Mouse (Mus musculus) bone marrow macrophage, adult 2 months (primary cell): ENCODE data around the gene Rela. TPM values are rescaled to one million over a fixed set of nuclear protein-coding genes. Genes with fewer than 3 reads are reported as not detected.

Experiments used
- H3K27ac ChIP-seq: 2 replicates; pipeline ENCODE4 v1.5.1; 2012; ENCODE audit warnings: low read depth, low read length; ENCODE audit not compliant: insufficient read depth
- H3K4me1 ChIP-seq: 2 replicates; pipeline ENCODE4 v1.6.1; 2012; ENCODE audit warnings: low read length; ENCODE audit not compliant: control insufficient read depth, insufficient read depth
- H3K4me3 ChIP-seq: 2 replicates; pipeline ENCODE4 v1.5.1; 2012; ENCODE audit warnings: mild to moderate bottlenecking, low read length, moderate library complexity; ENCODE audit not compliant: insufficient read depth
- CTCF ChIP-seq: IDR thresholded peaks from 2 replicates; pipeline ENCODE4 v1.5.1; 2012; ENCODE audit warnings: low read depth, mild to moderate bottlenecking, low read length, moderate library complexity
- POLR2A ChIP-seq: IDR thresholded peaks from 2 replicates; pipeline ENCODE4 v1.6.1; 2012; ENCODE audit warnings: mild to moderate bottlenecking, low read depth, low read length, borderline replicate concordance
- polyA plus RNA-seq: library from polyadenylated mRNA; stranded (reverse); fragments of >200 nt; gene quantifications from 2 replicates; pipeline ENCODE4 v1.2.4, GENCODE M21; 2012; ENCODE audit not compliant: missing spikeins, insufficient read depth, insufficient read length

Gene Rela
- polyA plus RNA-seq, 1 experiment = 93.4 TPM

DNA sequence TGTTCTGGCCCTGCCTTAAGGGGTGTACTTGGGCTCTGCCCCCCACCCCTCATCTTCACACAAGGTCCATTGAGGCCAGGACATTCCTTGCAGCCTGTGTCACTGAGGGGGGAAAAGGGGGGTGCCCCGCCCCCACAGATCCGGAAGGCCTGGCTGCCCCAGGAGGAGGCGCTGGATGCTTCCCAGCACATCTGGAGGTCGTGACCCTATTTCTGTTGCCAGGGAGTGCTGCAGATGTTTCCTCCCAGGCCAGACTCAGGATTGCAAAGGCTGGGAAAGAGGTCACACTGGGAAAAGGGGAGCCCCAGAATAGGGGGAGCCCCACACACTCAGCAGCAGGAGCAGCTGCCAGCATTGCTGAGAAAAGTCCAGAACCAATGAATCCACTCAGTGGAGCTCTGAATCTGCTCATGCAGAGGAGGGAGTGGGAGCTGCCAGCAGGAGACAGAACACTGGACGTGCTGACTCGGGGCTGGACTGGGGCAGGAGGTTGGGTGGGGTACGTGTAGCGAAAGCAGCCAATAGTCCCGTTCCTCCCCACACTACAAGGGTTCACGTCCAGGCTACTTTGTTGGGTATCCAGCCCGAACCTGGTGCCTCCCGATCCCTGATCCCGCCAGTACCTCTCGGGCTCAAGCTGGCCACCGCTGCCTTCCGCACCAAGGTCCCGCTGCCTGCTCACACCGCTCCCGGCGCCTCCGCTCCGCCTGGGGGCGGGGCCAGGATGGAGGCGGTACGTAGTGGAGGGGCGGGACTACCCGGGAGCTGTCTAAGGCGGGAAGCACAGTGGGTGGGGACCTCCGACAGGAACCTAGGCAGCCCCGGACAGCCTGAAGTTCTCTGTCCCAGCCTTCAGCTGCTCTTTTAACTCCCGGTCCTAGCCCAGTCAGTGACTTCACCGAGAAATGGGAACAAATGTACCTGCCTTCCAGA lies 26.0 kb downstream of the Rela start, which contains the start of gene Sipa1:
Gene Sipa1 (minus strand): TSS at position 727 of the 933 bp plus-strand sequence.
- no peak for TF ChIP-seq CTCF
- TF ChIP-seq POLR2A = no peak; the same call in 1 of the 2 replicates
- Histone ChIP-seq H3K4me3 (peak within 1 kb of the TSS; percentile 66), H3K27ac (peak within 1 kb of the TSS; percentile 87), H3K4me1 (peaks cover 25% of the 10 kb centered on the region)

DNA sequence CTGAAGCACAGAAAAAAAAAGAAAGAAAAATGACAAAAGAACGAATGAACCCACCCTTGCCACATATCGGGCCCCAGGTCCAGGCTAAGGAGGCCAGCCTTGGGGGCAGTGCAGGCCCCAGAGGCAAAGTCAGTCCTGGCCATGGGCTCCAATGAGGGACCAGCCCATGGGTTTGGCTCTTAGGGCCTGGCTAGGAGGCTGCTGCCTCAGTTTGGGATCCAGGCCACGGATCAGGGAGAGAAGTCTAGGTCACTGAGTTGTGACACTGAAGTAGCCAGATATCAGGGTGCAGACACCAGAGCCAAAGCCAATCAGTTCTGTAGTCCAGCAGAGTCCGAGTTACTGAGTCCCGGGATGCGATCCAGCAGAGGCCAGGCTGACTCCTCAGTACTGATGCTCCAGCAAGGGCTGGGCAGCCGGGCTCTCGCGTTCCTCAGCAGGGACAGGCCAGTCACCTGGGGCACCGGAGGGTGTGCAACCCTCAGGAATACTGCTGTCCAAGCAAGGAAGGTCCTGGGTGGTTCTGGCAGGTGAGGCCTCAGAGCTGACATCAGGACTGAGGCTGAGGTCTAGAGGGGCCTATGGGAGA lies 27.5 kb downstream of the Rela start:
- TF ChIP-seq POLR2A = no peak
- Histone ChIP-seq H3K4me3 (no peak overlapping the region), H3K27ac (no peak overlapping the region), H3K4me1 (peaks cover 25% of the 10 kb centered on the region)

DNA sequence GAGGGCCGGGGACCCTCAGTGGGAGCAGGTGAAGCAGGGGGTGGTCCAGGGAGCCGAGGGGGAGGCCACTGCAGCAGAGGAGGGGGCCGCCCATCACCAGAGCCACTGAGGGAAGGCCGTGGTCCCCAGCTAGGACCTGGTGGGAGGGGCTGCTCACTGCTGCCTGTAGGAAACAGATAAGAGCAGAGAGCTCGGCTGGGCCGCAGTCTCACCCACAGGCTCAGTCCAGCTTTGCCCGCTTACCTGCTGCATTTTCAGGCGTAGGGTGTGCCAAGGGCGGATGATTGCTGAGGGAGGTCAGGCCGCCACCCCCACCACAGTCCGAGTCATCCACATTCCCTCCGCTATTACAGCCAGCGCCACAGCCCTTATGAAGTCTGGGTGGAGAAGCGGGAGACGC lies 28.2 kb downstream of the Rela start:
- TF ChIP-seq CTCF = no peak
- no peak for TF ChIP-seq POLR2A
- Histone ChIP-seq H3K4me1 (peaks cover 18% of the 10 kb centered on the region), H3K4me3 (no peak overlapping the region), H3K27ac (no peak overlapping the region)

DNA sequence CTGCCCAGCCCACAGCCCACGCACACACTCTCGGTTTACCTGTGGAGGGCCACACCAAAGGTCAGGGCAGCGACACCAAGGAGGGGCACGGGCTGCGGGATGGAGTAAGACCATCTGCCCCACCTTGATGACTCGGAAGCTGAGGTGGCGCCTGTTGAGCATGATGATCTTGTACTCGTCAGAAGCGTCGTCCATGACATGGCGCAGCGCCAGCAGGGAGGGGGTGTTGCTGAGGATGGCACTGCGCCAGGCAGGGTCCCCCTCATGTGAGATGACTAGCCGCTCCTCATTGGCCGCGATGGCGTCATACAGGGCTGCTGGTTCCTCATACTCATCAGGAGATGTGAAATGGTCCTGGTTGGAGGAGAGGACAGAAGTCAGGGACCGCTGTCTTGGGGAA lies 29.1 kb downstream of the Rela start:
- Histone ChIP-seq H3K4me1 (peaks cover 18% of the 10 kb centered on the region), H3K27ac (no peak overlapping the region), H3K4me3 (no peak overlapping the region)
- TF ChIP-seq CTCF = no peak
- no peak for TF ChIP-seq POLR2A

DNA sequence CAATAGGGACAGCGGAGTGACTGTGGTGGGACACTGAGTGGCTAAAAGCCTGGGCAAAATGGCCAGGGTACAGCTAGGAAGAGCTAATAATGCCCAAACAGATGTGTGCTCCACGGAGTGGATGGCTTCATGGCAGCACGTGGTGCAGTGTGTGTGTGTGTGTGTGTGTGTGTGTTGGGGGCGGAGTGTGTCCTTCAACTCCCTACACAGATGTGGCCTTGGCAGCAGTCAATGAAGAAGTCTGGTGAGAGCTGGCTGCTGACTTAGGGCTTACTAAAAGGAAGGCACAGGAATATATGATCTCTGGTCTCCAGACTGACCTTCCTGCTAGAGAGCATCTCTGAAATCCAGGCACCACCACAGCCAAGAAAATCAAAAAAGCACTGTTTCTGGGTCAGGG lies 31.1 kb downstream of the Rela start:
- Histone ChIP-seq H3K27ac (no peak overlapping the region), H3K4me3 (no peak overlapping the region), H3K4me1 (peaks cover 7% of the 10 kb centered on the region)
- TF ChIP-seq CTCF (no peak), POLR2A (no peak)

DNA sequence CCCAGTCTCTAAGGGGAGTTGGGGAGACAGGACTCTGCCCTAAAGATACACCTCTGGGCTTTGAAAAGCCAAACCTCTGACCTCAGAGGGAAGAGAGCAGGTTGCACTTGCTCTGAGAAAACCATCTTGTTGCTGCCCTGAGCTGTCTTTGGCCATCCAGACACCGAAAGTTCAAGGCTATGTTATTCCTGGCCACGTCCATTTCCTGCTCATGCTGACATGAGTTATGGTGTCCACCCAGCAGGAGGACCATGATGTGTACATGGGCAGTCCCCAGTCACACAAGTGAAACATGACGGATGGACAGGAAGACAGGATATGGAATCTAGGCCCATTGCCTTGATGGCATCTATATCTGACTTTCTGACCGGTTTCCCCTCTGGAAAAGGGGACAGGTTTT lies 43.1 kb downstream of the Rela start:
- H3K4me1 ChIP-seq = no peaks in the 10 kb centered on the region
- H3K27ac ChIP-seq = no peak overlapping the region
- H3K4me3 ChIP-seq = no peak overlapping the region
- TF ChIP-seq CTCF (no peak), POLR2A (no peak)

DNA sequence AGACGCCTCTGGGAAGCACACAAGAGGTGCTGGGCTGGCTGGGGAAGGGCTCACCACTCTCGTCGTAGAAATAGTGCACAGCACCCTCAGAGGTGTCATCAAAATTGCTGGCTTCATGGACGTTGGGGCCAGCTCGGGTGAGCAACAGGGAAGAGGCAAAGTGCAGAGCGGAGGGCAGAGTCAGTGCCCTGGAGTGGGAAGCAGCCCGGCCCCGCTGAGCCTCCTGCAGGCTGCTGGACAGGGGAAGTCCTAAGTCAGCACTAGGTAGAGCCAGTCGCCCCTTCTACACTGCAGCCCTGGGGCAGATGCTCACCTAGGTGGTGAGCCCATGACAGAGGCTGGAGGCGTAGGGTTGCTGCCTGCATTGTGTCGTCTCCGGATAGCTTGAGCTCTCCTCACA lies 47.0 kb downstream of the Rela start:
- H3K27ac ChIP-seq = no peak overlapping the region
- no peak overlapping the region for H3K4me3 ChIP-seq
- H3K4me1 ChIP-seq = peaks cover 5% of the 10 kb centered on the region
- no peak for TF ChIP-seq POLR2A
- TF ChIP-seq CTCF = no peak

DNA sequence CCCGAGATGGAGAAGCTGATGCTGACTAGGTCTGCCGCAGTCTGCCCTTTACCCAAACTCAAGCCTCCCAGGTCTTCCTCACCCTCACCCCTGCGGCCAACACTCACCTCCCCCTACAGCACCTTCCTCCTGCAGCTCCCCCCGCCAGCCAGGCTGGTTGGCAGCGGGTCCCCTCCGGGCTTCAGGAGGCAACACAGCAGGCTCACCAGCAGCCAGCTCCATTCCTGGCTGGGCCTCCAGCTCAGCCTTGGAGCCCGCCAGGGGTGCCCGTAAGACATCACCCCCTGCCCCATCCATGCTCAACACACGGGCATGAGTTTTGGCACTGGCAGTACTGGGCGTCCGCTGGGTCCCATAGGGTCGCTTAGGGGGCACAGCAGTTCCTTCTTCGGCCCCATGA lies 47.7 kb downstream of the Rela start:
- Histone ChIP-seq H3K4me1 (peaks cover 5% of the 10 kb centered on the region), H3K4me3 (no peak overlapping the region), H3K27ac (no peak overlapping the region)
- TF ChIP-seq CTCF = no peak
- TF ChIP-seq POLR2A = no peak

DNA sequence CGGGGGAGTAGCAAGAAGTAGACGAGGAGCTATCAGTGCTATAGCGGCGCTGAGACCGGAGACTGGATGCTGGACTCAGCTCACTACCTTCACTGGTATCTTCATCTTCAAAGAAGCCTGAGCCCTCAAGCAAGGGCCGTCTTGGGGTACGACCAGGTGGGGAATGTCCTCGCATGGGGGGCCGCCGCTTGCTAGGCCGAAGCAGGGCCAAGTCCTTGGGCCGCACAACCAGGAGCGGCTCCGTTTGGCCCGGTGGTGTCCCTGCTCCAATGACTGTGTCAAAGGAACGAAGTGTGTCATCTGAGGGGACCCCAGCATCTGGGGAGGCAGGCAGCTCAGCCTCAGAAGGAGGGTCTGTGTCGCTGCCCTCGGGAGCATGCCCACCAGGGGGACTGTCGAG lies 48.1 kb downstream of the Rela start:
- H3K4me1 ChIP-seq = peaks cover 5% of the 10 kb centered on the region
- no peak for TF ChIP-seq CTCF
- TF ChIP-seq POLR2A = no peak
- no peak overlapping the region for H3K27ac ChIP-seq
- no peak overlapping the region for H3K4me3 ChIP-seq

DNA sequence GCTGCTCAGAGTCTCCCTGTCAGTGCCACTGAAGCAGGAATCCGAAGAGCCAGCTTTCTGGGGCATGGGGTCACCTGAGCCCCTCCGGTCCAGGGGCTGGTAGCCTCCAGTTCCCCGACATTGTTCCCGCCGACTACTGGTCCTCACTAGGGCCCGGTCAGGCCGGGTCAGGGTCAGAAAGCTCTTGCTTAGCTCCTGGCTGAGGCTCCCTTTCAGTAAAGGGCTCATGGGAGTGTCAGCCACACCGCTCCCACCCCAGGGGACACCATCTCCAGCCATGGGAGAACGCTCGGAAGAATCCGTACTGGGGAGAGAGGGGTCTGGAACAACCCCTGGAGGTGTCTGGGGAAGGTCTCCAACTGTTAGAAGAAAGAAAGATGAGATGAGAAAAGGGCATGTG lies 48.6 kb downstream of the Rela start:
- Histone ChIP-seq H3K4me3 (no peak overlapping the region), H3K4me1 (peaks cover 5% of the 10 kb centered on the region), H3K27ac (no peak overlapping the region)
- TF ChIP-seq POLR2A (no peak), CTCF (no peak)
